Mouse (Mus musculus) MEL (cell line): ENCODE measurements around the gene Oasl1. TPM values are rescaled to one million over a fixed set of nuclear protein-coding genes. Genes with fewer than 3 reads are reported as not detected.

ENCODE experiments used
- DNase-seq: peaks from one replicate; pipeline ENCODE4 v3.0.0; 2011; ENCODE audit warnings: low read depth, low spot score
- H3K27ac ChIP-seq: 2 replicates; pipeline ENCODE4 v1.5.1; 2012; ENCODE audit warnings: low read depth, mild to moderate bottlenecking, control low read depth, low read length, moderate library complexity; ENCODE audit not compliant: control insufficient read depth
- H3K27me3 ChIP-seq, 2 experiments: fragments of 150-350 bp in 1 of 2; sonication (generic) in 1 of 2; 2 replicates each; pipeline ENCODE4 v1.6.1; 2012; ENCODE audit warnings: low read length in 2 of 2, mild to moderate bottlenecking in 2 of 2, improper control_type of control experiment in 1 of 2, moderate library complexity in 1 of 2; ENCODE audit not compliant: insufficient read depth in 2 of 2, control insufficient read depth in 1 of 2
- H3K36me3 ChIP-seq, 2 experiments: 2 replicates each; pipeline ENCODE4 v1.6.1; 2012 to 2014; ENCODE audit warnings: low read length in 2 of 2, improper control_type of control experiment in 1 of 2, inconsistent platforms in 1 of 2, mild to moderate bottlenecking in 1 of 2; ENCODE audit not compliant: insufficient read depth in 2 of 2, control insufficient read depth in 1 of 2
- H3K4me1 ChIP-seq, 2 experiments: fragments of 150-350 bp in 1 of 2; sonication (generic) in 1 of 2; 2 replicates each; pipeline ENCODE4 v1.6.1; 2012; ENCODE audit warnings: low read length in 2 of 2, improper control_type of control experiment in 1 of 2, mild to moderate bottlenecking in 1 of 2; ENCODE audit not compliant: insufficient read depth in 2 of 2, control insufficient read depth in 1 of 2
- H3K4me3 ChIP-seq, 2 experiments: fragments of 150-350 bp in 1 of 2; sonication (generic) in 1 of 2; 2 replicates each; pipeline ENCODE4 v1.5.1; 2012; ENCODE audit warnings: low read depth in 2 of 2, low read length in 2 of 2, mild to moderate bottlenecking in 2 of 2, moderate library complexity in 2 of 2, control low read depth in 1 of 2, improper control_type of control experiment in 1 of 2; ENCODE audit not compliant: control insufficient read depth in 1 of 2, insufficient read depth in 1 of 2
- H3K79me2 ChIP-seq: 2 replicates; pipeline ENCODE4 v1.6.1; 2012; ENCODE audit warnings: mild to moderate bottlenecking, low read length, moderate library complexity; ENCODE audit not compliant: control insufficient read depth, poor library complexity, insufficient read depth
- H3K9ac ChIP-seq: 2 replicates; pipeline ENCODE4 v1.6.1; 2012; ENCODE audit warnings: low read depth, mild to moderate bottlenecking, control low read depth, low read length, moderate library complexity; ENCODE audit not compliant: control insufficient read depth, poor library complexity, severe bottlenecking
- H3K9me3 ChIP-seq: fragments of 150-350 bp; sonication (generic); replicated peaks from 2 replicates; pipeline ENCODE4 v1.6.1; 2012; ENCODE audit warnings: mild to moderate bottlenecking, low read length, improper control_type of control experiment, moderate library complexity; ENCODE audit not compliant: insufficient read depth
- BHLHE40 ChIP-seq: IDR thresholded peaks from 2 replicates; pipeline ENCODE4 v1.6.1; 2012; ENCODE audit warnings: low read depth, mild to moderate bottlenecking, inconsistent platforms, low read length, improper control_type of control experiment, borderline replicate concordance
- ELF1 ChIP-seq: IDR thresholded peaks from 2 replicates; pipeline ENCODE4 v1.6.1; 2014; ENCODE audit warnings: low read depth, mild to moderate bottlenecking, inconsistent platforms, low read length, improper control_type of control experiment, moderate library complexity
- EP300 ChIP-seq, 2 experiments: IDR thresholded peaks; 2 replicates each; pipeline ENCODE4 v1.6.1; 2011; ENCODE audit warnings: improper control_type of control experiment in 2 of 2, low read length in 2 of 2, low read depth in 1 of 2, mild to moderate bottlenecking in 1 of 2
- ETS1 ChIP-seq: IDR thresholded peaks from 2 replicates; pipeline ENCODE4 v1.6.1; 2012; ENCODE audit warnings: low read depth, mild to moderate bottlenecking, inconsistent platforms, low read length, improper control_type of control experiment, moderate library complexity
- GATA1 ChIP-seq: IDR thresholded peaks from 2 replicates; pipeline ENCODE4 v1.6.1; 2011; ENCODE audit warnings: low read depth, low read length, improper control_type of control experiment
- MAZ ChIP-seq: IDR thresholded peaks from 2 replicates; pipeline ENCODE4 v1.6.1; 2012; ENCODE audit warnings: low read depth, mild to moderate bottlenecking, inconsistent platforms, low read length, improper control_type of control experiment
- MEF2A ChIP-seq: IDR thresholded peaks from 2 replicates; pipeline ENCODE4 v1.6.1; 2014; ENCODE audit warnings: low read depth, mild to moderate bottlenecking, inconsistent platforms, low read length, improper control_type of control experiment; ENCODE audit not compliant: poor library complexity, insufficient replicate concordance, severe bottlenecking; ENCODE audit errors: extremely low read depth
- MYB ChIP-seq: IDR thresholded peaks from 2 replicates; pipeline ENCODE4 v1.6.1; 2011; ENCODE audit warnings: mild to moderate bottlenecking, low read depth, low read length, improper control_type of control experiment
- MYC ChIP-seq: IDR thresholded peaks from 2 replicates; pipeline ENCODE4 v1.6.1; 2011; ENCODE audit warnings: low read depth, mild to moderate bottlenecking, low read length, improper control_type of control experiment, moderate library complexity
- POLR2A ChIP-seq, 2 experiments: IDR thresholded peaks; 2 replicates each; pipeline ENCODE4 v1.6.1; 2011 to 2012; ENCODE audit warnings: low read length in 2 of 2, mild to moderate bottlenecking in 2 of 2, control low read depth in 1 of 2, improper control_type of control experiment in 1 of 2, low read depth in 1 of 2, moderate library complexity in 1 of 2; ENCODE audit not compliant: control insufficient read depth in 1 of 2, insufficient read depth in 1 of 2, poor library complexity in 1 of 2
- POLR2AphosphoS5 ChIP-seq: IDR thresholded peaks from 2 replicates; pipeline ENCODE4 v1.6.1; 2012; ENCODE audit warnings: low read depth, borderline replicate concordance, mild to moderate bottlenecking, inconsistent platforms, low read length, moderate library complexity, mixed read lengths
- RAD21 ChIP-seq: IDR thresholded peaks from 2 replicates; pipeline ENCODE4 v1.6.1; 2011; ENCODE audit warnings: mild to moderate bottlenecking, low read depth, low read length, improper control_type of control experiment
- RCOR1 ChIP-seq: IDR thresholded peaks from 2 replicates; pipeline ENCODE4 v1.6.1; 2012; ENCODE audit warnings: low read depth, mild to moderate bottlenecking, inconsistent platforms, low read length, improper control_type of control experiment
- SMC3 ChIP-seq: IDR thresholded peaks from 2 replicates; pipeline ENCODE4 v1.6.1; 2011; ENCODE audit warnings: low read depth, low read length, improper control_type of control experiment
- TCF12 ChIP-seq: IDR thresholded peaks from 2 replicates; pipeline ENCODE4 v1.6.1; 2014; ENCODE audit warnings: low read depth, mild to moderate bottlenecking, inconsistent platforms, low read length, improper control_type of control experiment, moderate library complexity
- UBTF ChIP-seq: IDR thresholded peaks from 2 replicates; pipeline ENCODE4 v1.6.1; 2012; ENCODE audit warnings: low read depth, mild to moderate bottlenecking, inconsistent platforms, low read length, improper control_type of control experiment, moderate library complexity, borderline replicate concordance; ENCODE audit not compliant: insufficient read depth
- USF2 ChIP-seq, 2 experiments: IDR thresholded peaks; 2 replicates each; pipeline ENCODE4 v1.6.1; 2011 to 2012; ENCODE audit warnings: improper control_type of control experiment in 2 of 2, low read length in 2 of 2, borderline replicate concordance in 1 of 2, inconsistent platforms in 1 of 2, low read depth in 1 of 2, mild to moderate bottlenecking in 1 of 2; ENCODE audit not compliant: insufficient read depth in 1 of 2
- ZMIZ1 ChIP-seq: IDR thresholded peaks from 2 replicates; pipeline ENCODE4 v1.6.1; 2012; ENCODE audit warnings: low read depth, mild to moderate bottlenecking, inconsistent platforms, low read length, improper control_type of control experiment, moderate library complexity
- ZNF384 ChIP-seq: IDR thresholded peaks from 2 replicates; pipeline ENCODE4 v1.6.1; 2012; ENCODE audit warnings: low read depth, mild to moderate bottlenecking, inconsistent platforms, low read length, improper control_type of control experiment
- polyA plus RNA-seq, 2 experiments: library from polyadenylated mRNA; stranded (reverse) in 1 of 2; unstranded in 1 of 2; fragments of >175 nt in 1 of 2; fragments of >200 nt in 1 of 2; gene quantifications; 2 replicates each; pipeline versions ENCODE4 v1.2.1 to v1.2.4; 2012; ENCODE audit warnings: low replicate concordance in 2 of 2, low read depth in 1 of 2; ENCODE audit not compliant: insufficient read length in 2 of 2, insufficient read depth in 1 of 2, missing spikeins in 1 of 2
- total RNA-seq: library from RNA; depleted of rRNA; stranded (reverse); fragments of 300-350 nt; gene quantifications from 2 replicates; pipeline ENCODE4 v1.2.3, GENCODE M21; 2012

Gene Oasl1
- total and polyA plus RNA-seq, 3 experiments: 8.2 to 33.3 TPM; not detected in 1

- no peaks in the 10 kb centered on the region for H3K9me3 ChIP-seq
- no peak overlapping the region for H3K4me3 ChIP-seq
- peaks cover 8 to 17% of the 10 kb centered on the region in 2 experiments for H3K27me3 ChIP-seq
- DNase-seq: no peak
- H3K36me3 ChIP-seq: no peaks in the 10 kb centered on the region
- no peak for TF ChIP-seq ZMIZ1
- TF ChIP-seq ELF1: no peak
- TF ChIP-seq POLR2AphosphoS5: no peak
- no peak for TF ChIP-seq BHLHE40
- TF ChIP-seq TCF12: no peak
- TF ChIP-seq UBTF: no peak
- no peak for TF ChIP-seq RAD21
- TF ChIP-seq MYB: no peak
- no peak for TF ChIP-seq USF2 (IDR thresholded peaks at IDR 0.05; ENCODE audit: borderline replicate concordance in 1 of 2, insufficient read depth in 1 of 2, low read depth in 1 of 2, low read length in 2 of 2)
- no peak for TF ChIP-seq MAZ
- TF ChIP-seq EP300 (IDR thresholded peaks at IDR 0.05; ENCODE audit: low read depth in 1 of 2, low read length in 2 of 2): no peak
- no peaks in the 10 kb centered on the region for H3K79me2 ChIP-seq
- H3K9ac ChIP-seq: no peak overlapping the region
- no peak overlapping the region for H3K27ac ChIP-seq
- H3K4me1 ChIP-seq: peaks cover 0 to 3% of the 10 kb centered on the region in 2 experiments; a peak in 3 of 4 replicates
Observed at GRCm38 (mm10) chr5:114895542-114895941, 27.5 kb upstream of the Oasl1 start.

- peak; percentile 29 for DNase-seq
- peaks cover 8 to 17% of the 10 kb centered on the region in 2 experiments for H3K27me3 ChIP-seq
- no peak within 1 kb of the TSS for H3K27ac ChIP-seq
- no peaks in the 10 kb centered on the region for H3K79me2 ChIP-seq
- no peaks in the 10 kb centered on the region for H3K9me3 ChIP-seq
- no peak within 1 kb of the TSS for H3K9ac ChIP-seq
- TF ChIP-seq ZNF384 (peak; percentile 92), RCOR1 (no peak), MEF2A (peak; percentile 50; the same call in 1 of the 2 replicates), ETS1 (peak; percentile 83), GATA1 (peak; percentile 55; the same call in 1 of the 2 replicates), EP300 (IDR thresholded peaks at IDR 0.05; ENCODE audit: low read depth in 1 of 2, low read length in 2 of 2) (peak in 1 of 2 experiments; percentile 35; a peak in 1 of 4 replicates), POLR2A (IDR thresholded peaks at IDR 0.05; ENCODE audit: control insufficient read depth in 1 of 2, insufficient read depth in 1 of 2, low read depth in 1 of 2, low read length in 2 of 2, poor library complexity in 1 of 2) (no peak), MYC (no peak), SMC3 (no peak)
- TF ChIP-seq, all 39 proteins: peak for 5
- Histone ChIP-seq H3K4me3 (peak within 1 kb of the TSS; percentile 18 to 50), H3K4me1 (peaks cover 0 to 3% of the 10 kb centered on the region in 2 experiments; a peak in 3 of 4 replicates), H3K36me3 (no peaks in the 10 kb centered on the region)
Observed at GRCm38 (mm10) chr5:114896688-114897373, 26.2 kb upstream of the Oasl1 start, which contains the start of gene Oasl2. Gene Oasl2 (plus strand): TSS chr5:114896936.
